Mouse (Mus musculus): ENCODE results near the gene Etnk2. TPM values are rescaled to one million over a fixed set of nuclear protein-coding genes. Genes with fewer than 3 reads are reported as not detected.

The Etnk2 gene
- total RNA-seq, 2 experiments from 2014 or later, result 6.0 to 10.2 TPM

- no peak for DNase-seq (ENCODE audit: extremely low spot score in 1 of 2, low spot score in 2 of 2)
- intact Hi-C loops (cut with DNase I), result no loop called here
These were observed 43.2 kb downstream of the Etnk2 start for GRCm38 (mm10) chr1:133406614-133407013.

GRCm38 (mm10) chr1:133407436-133407835, 44.1 kb downstream of the Etnk2 start:
- intact Hi-C loops (cut with DNase I), result no loop called here
- no peak for DNase-seq (ENCODE audit: extremely low spot score in 1 of 2, low spot score in 2 of 2)

- DNase-seq (ENCODE audit: extremely low spot score in 1 of 2, low spot score in 2 of 2), result no peak
- intact Hi-C loops (cut with DNase I), result no loop called here
These were observed 44.9 kb downstream of the Etnk2 start for GRCm38 (mm10) chr1:133408321-133408720.

- intact Hi-C loops (cut with DNase I), result no loop called here
- DNase-seq (ENCODE audit: extremely low spot score in 1 of 2, low spot score in 2 of 2), result no peak
These were observed 45.6 kb downstream of the Etnk2 start for GRCm38 (mm10) chr1:133408880-133409516.

- intact Hi-C loops (cut with DNase I), result no loop called here
- DNase-seq (ENCODE audit: extremely low spot score in 1 of 2, low spot score in 2 of 2), result no peak
These were observed 46.4 kb downstream of the Etnk2 start for GRCm38 (mm10) chr1:133409786-133410185.

GRCm38 (mm10) chr1:133411506-133412147, 48.3 kb downstream of the Etnk2 start:
- intact Hi-C loops (cut with DNase I), result no loop called here
- no peak for DNase-seq (ENCODE audit: extremely low spot score in 1 of 2, low spot score in 2 of 2)

GRCm38 (mm10) chr1:133412941-133413340, 49.6 kb downstream of the Etnk2 start:
- intact Hi-C loops (cut with DNase I), result no loop called here
- DNase-seq (ENCODE audit: extremely low spot score in 1 of 2, low spot score in 2 of 2), result no peak

GRCm38 (mm10) chr1:133415086-133415485, 51.7 kb downstream of the Etnk2 start:
- intact Hi-C loops (cut with DNase I), result no loop called here

GRCm38 (mm10) chr1:133415505-133415904, 52.1 kb downstream of the Etnk2 start:
- intact Hi-C loops (cut with DNase I), result no loop called here
- DNase-seq (ENCODE audit: extremely low spot score in 1 of 2, low spot score in 2 of 2), result no peak

More at GRCm38 (mm10) chr1:133415086-133415485, 51.7 kb downstream of the Etnk2 start:
- DNase-seq (ENCODE audit: extremely low spot score in 1 of 2, low spot score in 2 of 2), result no peak

- no peak for DNase-seq (ENCODE audit: extremely low spot score in 1 of 2, low spot score in 2 of 2)
- intact Hi-C loops (cut with DNase I), result no loop called here
These were observed 53.1 kb downstream of the Etnk2 start for GRCm38 (mm10) chr1:133416472-133416871.

GRCm38 (mm10) chr1:133417113-133417512, 53.7 kb downstream of the Etnk2 start:
- no peak for DNase-seq (ENCODE audit: extremely low spot score in 1 of 2, low spot score in 2 of 2)
- intact Hi-C loops (cut with DNase I), result no loop called here

- intact Hi-C loops (cut with DNase I), result no loop called here
- DNase-seq (ENCODE audit: extremely low spot score in 1 of 2, low spot score in 2 of 2), result no peak
These were observed 54.2 kb downstream of the Etnk2 start for GRCm38 (mm10) chr1:133417539-133417938.

GRCm38 (mm10) chr1:133418164-133418800, 54.9 kb downstream of the Etnk2 start:
- intact Hi-C loops (cut with DNase I), result no loop called here
- peak in 1 of 2 experiments; percentile 86 for DNase-seq (ENCODE audit: extremely low spot score in 1 of 2, low spot score in 2 of 2)

- DNase-seq (ENCODE audit: extremely low spot score in 1 of 2, low spot score in 2 of 2), result no peak
- intact Hi-C loops (cut with DNase I), result no loop called here
These were observed 55.9 kb downstream of the Etnk2 start for GRCm38 (mm10) chr1:133419178-133419834.

GRCm38 (mm10) chr1:133420491-133420890, 57.1 kb downstream of the Etnk2 start:
- intact Hi-C loops (cut with DNase I), result loop anchor here (5.0 kb wide), 1 partner anchor 72 kb away; no protein-coding TSS in a partner anchor
- no peak for DNase-seq (ENCODE audit: extremely low spot score in 1 of 2, low spot score in 2 of 2)

- DNase-seq (ENCODE audit: extremely low spot score in 1 of 2, low spot score in 2 of 2), result no peak
- intact Hi-C loops (cut with DNase I), result loop anchor here (5.0 kb wide), 1 partner anchor 71 kb away; no protein-coding TSS in a partner anchor
These were observed 57.7 kb downstream of the Etnk2 start for GRCm38 (mm10) chr1:133421061-133421460.

GRCm38 (mm10) chr1:133421975-133422570, 58.7 kb downstream of the Etnk2 start:
- DNase-seq (ENCODE audit: extremely low spot score in 1 of 2, low spot score in 2 of 2), result no peak
- intact Hi-C loops (cut with DNase I), result loop anchor here (5.0 kb wide), 1 partner anchor 70 kb away; no protein-coding TSS in a partner anchor

- intact Hi-C loops (cut with DNase I), result loop anchor here (5.0 kb wide), 1 partner anchor 70 kb away; no protein-coding TSS in a partner anchor
These were observed 59.3 kb downstream of the Etnk2 start for GRCm38 (mm10) chr1:133422615-133423161.

GRCm38 (mm10) chr1:133423166-133423542, 59.8 kb downstream of the Etnk2 start:
- intact Hi-C loops (cut with DNase I), result loop anchor here (5.0 kb wide), 1 partner anchor 69 kb away; no protein-coding TSS in a partner anchor
- no peak for DNase-seq (ENCODE audit: extremely low spot score in 1 of 2, low spot score in 2 of 2)

More at GRCm38 (mm10) chr1:133422615-133423161, 59.3 kb downstream of the Etnk2 start:
- peak in 1 of 2 experiments; percentile 70 for DNase-seq (ENCODE audit: extremely low spot score in 1 of 2, low spot score in 2 of 2)

All from left cerebral cortex, postnatal 10 days (tissue).